Mouse (Mus musculus): ENCODE results near the gene Ddx21. TPM values are rescaled to one million over a fixed set of nuclear protein-coding genes. Genes with fewer than 3 reads are reported as not detected.

The Ddx21 gene
- polyA plus RNA-seq, 1 experiment from 2014 or later, result 25.3 TPM

GRCm38 (mm10) chr10:62555705-62556557 lies 46.1 kb downstream of the Ddx21 start:
- Histone ChIP-seq H3K36me3 (peaks cover 45% of the 10 kb centered on the region), H3K4me3 (no peak overlapping the region), H3K27me3 (no peaks in the 10 kb centered on the region), H3K9me3 (replicated peaks) (no peaks in the 10 kb centered on the region), H3K27ac (no peak overlapping the region), H3K9ac (no peak overlapping the region), H3K4me1 (no peaks in the 10 kb centered on the region), H3K4me2 (replicated peaks) (no peak overlapping the region)
- no peak for ATAC-seq (ENCODE audit: low FRiP score)
- 79% methylated on average over 11 of the region's 11 CpGs for WGBS

- 83% methylated on average over 12 of the region's 12 CpGs for WGBS
- Histone ChIP-seq H3K36me3 (peaks cover 23% of the 10 kb centered on the region), H3K4me2 (replicated peaks) (no peak overlapping the region), H3K9ac (no peak overlapping the region), H3K4me3 (no peak overlapping the region), H3K4me1 (no peaks in the 10 kb centered on the region), H3K9me3 (replicated peaks) (no peaks in the 10 kb centered on the region), H3K27ac (no peak overlapping the region), H3K27me3 (no peaks in the 10 kb centered on the region)
- no peak for ATAC-seq (ENCODE audit: low FRiP score)
Observed at GRCm38 (mm10) chr10:62553611-62554091, 48.4 kb downstream of the Ddx21 start.

- no peak for ATAC-seq (ENCODE audit: low FRiP score)
- no peaks in the 10 kb centered on the region for H3K27me3 ChIP-seq
- H3K36me3 ChIP-seq, result peaks cover under 1% of the 10 kb centered on the region; the same call in 1 of the 2 replicates
- no peak overlapping the region for H3K4me3 ChIP-seq
- no peak overlapping the region for H3K27ac ChIP-seq
- WGBS, result 79% methylated on average over 7 of the region's 7 CpGs
- no peaks in the 10 kb centered on the region for H3K4me1 ChIP-seq
- no peak overlapping the region for H3K4me2 ChIP-seq (replicated peaks)
- no peak overlapping the region for H3K9ac ChIP-seq
- H3K9me3 ChIP-seq (replicated peaks), result no peaks in the 10 kb centered on the region
Observed at GRCm38 (mm10) chr10:62550787-62551300, 51.2 kb downstream of the Ddx21 start.

- no peak for ATAC-seq (ENCODE audit: low FRiP score)
- no peak overlapping the region for H3K27ac ChIP-seq
- H3K36me3 ChIP-seq, result no peaks in the 10 kb centered on the region
- no peak overlapping the region for H3K4me2 ChIP-seq (replicated peaks)
- H3K9me3 ChIP-seq (replicated peaks), result no peaks in the 10 kb centered on the region
- no peak overlapping the region for H3K4me3 ChIP-seq
- WGBS, result 36% methylated on average over 14 of the region's 16 CpGs
- H3K27me3 ChIP-seq, result no peaks in the 10 kb centered on the region
- no peaks in the 10 kb centered on the region for H3K4me1 ChIP-seq
- H3K9ac ChIP-seq, result no peak overlapping the region
Observed at GRCm38 (mm10) chr10:62549523-62550166, 52.4 kb downstream of the Ddx21 start.

GRCm38 (mm10) chr10:62546441-62546840 lies 55.6 kb downstream of the Ddx21 start:
- ATAC-seq (ENCODE audit: low FRiP score), result no peak
- Histone ChIP-seq H3K4me1 (no peaks in the 10 kb centered on the region), H3K4me2 (replicated peaks) (no peak overlapping the region), H3K27ac (no peak overlapping the region), H3K27me3 (no peaks in the 10 kb centered on the region), H3K36me3 (no peaks in the 10 kb centered on the region), H3K9me3 (replicated peaks) (no peaks in the 10 kb centered on the region), H3K4me3 (no peak overlapping the region), H3K9ac (no peak overlapping the region)
- 82% methylated on average over 10 of the region's 10 CpGs for WGBS

GRCm38 (mm10) chr10:62545759-62546158 lies 56.3 kb downstream of the Ddx21 start:
- no peaks in the 10 kb centered on the region for H3K36me3 ChIP-seq
- H3K4me1 ChIP-seq, result no peaks in the 10 kb centered on the region
- H3K9ac ChIP-seq, result no peak overlapping the region
- no peak overlapping the region for H3K4me3 ChIP-seq
- no peaks in the 10 kb centered on the region for H3K9me3 ChIP-seq (replicated peaks)
- H3K27ac ChIP-seq, result no peak overlapping the region
- H3K27me3 ChIP-seq, result no peaks in the 10 kb centered on the region
- no peak overlapping the region for H3K4me2 ChIP-seq (replicated peaks)
- no peak for ATAC-seq (ENCODE audit: low FRiP score)

- no peak overlapping the region for H3K9ac ChIP-seq
- no peaks in the 10 kb centered on the region for H3K36me3 ChIP-seq
- H3K4me3 ChIP-seq, result no peak overlapping the region
- WGBS, result 87% methylated on average over 4 of the region's 4 CpGs
- H3K27me3 ChIP-seq, result no peaks in the 10 kb centered on the region
- no peaks in the 10 kb centered on the region for H3K9me3 ChIP-seq (replicated peaks)
- H3K4me1 ChIP-seq, result no peaks in the 10 kb centered on the region
- H3K27ac ChIP-seq, result no peak overlapping the region
- no peak overlapping the region for H3K4me2 ChIP-seq (replicated peaks)
- ATAC-seq (ENCODE audit: low FRiP score), result no peak
Observed at GRCm38 (mm10) chr10:62544316-62544715, 57.8 kb downstream of the Ddx21 start.

GRCm38 (mm10) chr10:62543399-62543808 lies 58.7 kb downstream of the Ddx21 start:
- Histone ChIP-seq H3K4me1 (no peaks in the 10 kb centered on the region), H3K4me3 (no peak overlapping the region), H3K27me3 (no peaks in the 10 kb centered on the region), H3K9me3 (replicated peaks) (no peaks in the 10 kb centered on the region), H3K9ac (no peak overlapping the region), H3K4me2 (replicated peaks) (no peak overlapping the region), H3K27ac (no peak overlapping the region), H3K36me3 (no peaks in the 10 kb centered on the region)
- WGBS, result 80% methylated on average over 12 of the region's 12 CpGs
- no peak for ATAC-seq (ENCODE audit: low FRiP score)

GRCm38 (mm10) chr10:62542928-62543327 lies 59.2 kb downstream of the Ddx21 start:
- 97% methylated on average over 8 of the region's 8 CpGs for WGBS
- no peak for ATAC-seq (ENCODE audit: low FRiP score)

GRCm38 (mm10) chr10:62542507-62542906 lies 59.6 kb downstream of the Ddx21 start:
- Histone ChIP-seq H3K4me3 (no peak overlapping the region), H3K9me3 (replicated peaks) (no peaks in the 10 kb centered on the region), H3K36me3 (no peaks in the 10 kb centered on the region), H3K4me1 (no peaks in the 10 kb centered on the region), H3K9ac (no peak overlapping the region), H3K27me3 (no peaks in the 10 kb centered on the region), H3K27ac (no peak overlapping the region), H3K4me2 (replicated peaks) (no peak overlapping the region)
- 92% methylated on average over 12 of the region's 12 CpGs for WGBS
- no peak for ATAC-seq (ENCODE audit: low FRiP score)

More at GRCm38 (mm10) chr10:62542928-62543327, 59.2 kb downstream of the Ddx21 start:
- Histone ChIP-seq H3K4me2 (replicated peaks) (no peak overlapping the region), H3K36me3 (no peaks in the 10 kb centered on the region), H3K4me3 (no peak overlapping the region), H3K27me3 (no peaks in the 10 kb centered on the region), H3K9me3 (replicated peaks) (no peaks in the 10 kb centered on the region), H3K4me1 (no peaks in the 10 kb centered on the region), H3K9ac (no peak overlapping the region), H3K27ac (no peak overlapping the region)

GRCm38 (mm10) chr10:62541499-62541898 lies 60.6 kb downstream of the Ddx21 start:
- H3K36me3 ChIP-seq, result no peaks in the 10 kb centered on the region
- no peak overlapping the region for H3K4me3 ChIP-seq
- no peaks in the 10 kb centered on the region for H3K9me3 ChIP-seq (replicated peaks)
- 92% methylated on average over 12 of the region's 12 CpGs for WGBS
- no peaks in the 10 kb centered on the region for H3K4me1 ChIP-seq
- H3K27ac ChIP-seq, result no peak overlapping the region
- no peaks in the 10 kb centered on the region for H3K27me3 ChIP-seq
- ATAC-seq (ENCODE audit: low FRiP score), result no peak
- no peak overlapping the region for H3K9ac ChIP-seq
- no peak overlapping the region for H3K4me2 ChIP-seq (replicated peaks)

- H3K4me2 ChIP-seq (replicated peaks), result no peak overlapping the region
- no peaks in the 10 kb centered on the region for H3K9me3 ChIP-seq (replicated peaks)
- WGBS, result 62% methylated on average over 3 of the region's 3 CpGs
- H3K4me3 ChIP-seq, result no peak overlapping the region
- H3K9ac ChIP-seq, result no peak overlapping the region
- H3K27ac ChIP-seq, result no peak overlapping the region
- no peaks in the 10 kb centered on the region for H3K4me1 ChIP-seq
- no peak for ATAC-seq (ENCODE audit: low FRiP score)
- no peaks in the 10 kb centered on the region for H3K27me3 ChIP-seq
- H3K36me3 ChIP-seq, result no peaks in the 10 kb centered on the region
Observed at GRCm38 (mm10) chr10:62540800-62541199, 61.3 kb downstream of the Ddx21 start.
